Mouse (Mus musculus) embryonic fibroblast, embryonic 13.5 days (primary cell): ENCODE measurements around the gene Anxa2. TPM values are rescaled to one million over a fixed set of nuclear protein-coding genes. Genes with fewer than 3 reads are reported as not detected.

Experiments used
- H3K27ac ChIP-seq: 2 replicates; pipeline ENCODE4 v1.5.1; 2012; ENCODE audit warnings: low read length, control low read depth, inconsistent platforms; ENCODE audit not compliant: insufficient read depth
- H3K4me1 ChIP-seq: 2 replicates; pipeline ENCODE4 v1.6.1; 2011; ENCODE audit warnings: low read length; ENCODE audit not compliant: control insufficient read depth, insufficient read depth
- H3K4me3 ChIP-seq: 2 replicates; pipeline ENCODE4 v1.5.1; 2011; ENCODE audit warnings: mild to moderate bottlenecking, control low read depth, low read length; ENCODE audit not compliant: insufficient read depth
- CTCF ChIP-seq: IDR thresholded peaks from 2 replicates; pipeline ENCODE4 v1.5.1; 2011; ENCODE audit warnings: mild to moderate bottlenecking, control low read depth, low read length, moderate library complexity, borderline replicate concordance; ENCODE audit not compliant: insufficient read depth
- POLR2A ChIP-seq: IDR thresholded peaks from 2 replicates; pipeline ENCODE4 v1.6.1; 2011; ENCODE audit warnings: low read depth, mild to moderate bottlenecking, control low read depth, low read length, moderate library complexity
- polyA plus RNA-seq: library from polyadenylated mRNA; stranded (reverse); fragments of >200 nt; gene quantifications from 2 replicates; pipeline ENCODE4 v1.2.4, GENCODE M21; 2011; ENCODE audit warnings: low read depth; ENCODE audit not compliant: missing spikeins, insufficient read length

Gene Anxa2
- polyA plus RNA-seq, 1 experiment, result 1,213 TPM

DNA sequence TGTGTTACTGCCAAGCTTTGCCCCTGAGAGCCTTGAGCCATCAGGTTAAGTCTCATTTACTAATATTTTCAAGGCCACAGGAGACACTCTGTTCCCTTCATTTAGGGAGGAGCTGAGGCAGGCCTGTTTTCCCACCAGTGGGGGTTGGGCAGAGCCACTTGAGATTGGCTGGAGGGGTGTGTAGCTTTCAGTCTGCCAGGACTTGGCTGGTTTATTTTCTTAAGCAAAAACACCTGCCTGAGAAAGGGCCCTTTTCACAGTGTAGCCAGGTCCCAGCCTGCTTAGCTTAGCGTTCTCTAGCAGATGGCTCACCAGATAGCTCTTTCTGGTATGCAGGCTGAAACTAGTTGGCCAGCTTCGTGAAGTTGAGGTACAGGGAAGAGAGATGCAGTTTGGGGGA lies 5.6 kb downstream of the Anxa2 start:
- TF ChIP-seq CTCF, result no peak
- peaks cover 29% of the 10 kb centered on the region for H3K4me1 ChIP-seq
- H3K4me3 ChIP-seq, result no peak overlapping the region
- peak overlapping the region; percentile 93 for H3K27ac ChIP-seq

DNA sequence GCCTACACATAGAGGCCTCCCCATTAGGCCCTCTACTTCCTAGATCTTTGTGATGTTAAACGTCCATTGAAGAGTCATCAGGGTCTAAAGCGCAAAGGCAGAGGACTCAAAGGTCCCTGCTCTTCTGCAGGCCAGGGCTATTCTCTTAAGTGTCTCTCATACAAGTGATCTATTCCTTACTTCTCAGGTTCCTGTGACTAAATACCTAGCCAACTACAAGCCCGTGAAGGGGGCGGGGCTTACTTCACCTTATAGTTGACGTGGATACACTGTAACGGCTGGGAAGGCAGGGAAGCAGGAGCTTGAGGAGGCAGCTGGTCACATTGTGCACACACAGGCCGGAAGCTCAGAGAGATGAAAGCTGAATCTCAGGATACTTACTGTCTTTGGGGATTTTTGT lies 6.5 kb downstream of the Anxa2 start:
- Histone ChIP-seq H3K4me1 (peaks cover 29% of the 10 kb centered on the region), H3K27ac (peak overlapping the region; percentile 93; the same call in 1 of the 2 replicates), H3K4me3 (no peak overlapping the region)
- TF ChIP-seq POLR2A (no peak), CTCF (no peak)

DNA sequence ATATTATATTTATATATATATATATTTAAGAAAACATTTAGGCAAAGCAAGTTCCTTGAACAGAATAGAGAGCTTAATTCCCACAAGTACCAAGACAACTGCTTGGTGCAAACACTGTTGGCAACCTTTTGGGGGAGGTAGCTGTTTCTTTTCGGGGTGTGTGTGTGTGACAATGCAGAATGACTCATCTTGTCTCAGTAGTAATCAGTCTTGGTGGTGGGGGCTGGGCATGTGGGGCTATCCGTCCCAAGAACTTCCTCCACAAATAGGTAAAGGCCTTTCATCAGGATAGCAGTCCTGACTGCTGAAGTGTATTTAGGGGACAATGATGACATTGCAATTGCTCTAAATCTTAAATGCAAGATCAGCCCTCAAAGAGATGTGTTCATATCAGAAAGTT lies 9.6 kb downstream of the Anxa2 start:
- Histone ChIP-seq H3K27ac (peak overlapping the region; percentile 66), H3K4me1 (peaks cover 45% of the 10 kb centered on the region), H3K4me3 (no peak overlapping the region)
- no peak for TF ChIP-seq CTCF
- no peak for TF ChIP-seq POLR2A

DNA sequence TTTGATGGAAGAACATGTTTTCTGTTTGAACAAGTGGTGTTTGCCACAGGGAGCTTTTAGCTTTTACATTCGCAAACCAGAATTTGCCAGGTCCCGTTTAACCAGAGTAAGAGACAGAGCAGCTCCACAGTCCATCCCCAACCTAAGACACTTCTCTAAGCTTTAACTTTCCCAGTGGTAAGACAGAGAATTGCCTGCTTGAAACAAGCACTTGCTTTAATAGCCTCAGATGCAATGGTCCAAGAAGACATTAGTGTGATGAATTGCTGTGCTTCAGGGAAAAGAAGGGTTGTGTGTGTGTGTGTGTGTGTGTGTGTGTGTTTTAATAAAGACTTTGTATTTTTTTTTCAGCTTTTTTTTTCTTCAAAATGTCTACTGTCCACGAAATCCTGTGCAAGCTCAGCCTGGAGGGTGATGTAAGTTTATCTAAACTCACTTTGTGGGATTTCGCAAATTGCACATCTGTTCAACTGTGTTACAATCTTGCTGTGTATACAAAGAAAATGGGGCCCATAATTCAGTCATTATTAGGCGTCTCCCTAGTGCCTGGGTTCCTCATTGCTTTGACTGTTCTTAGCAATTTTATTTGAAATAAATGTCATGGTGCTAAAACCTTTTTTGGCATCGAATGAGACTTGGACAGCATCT lies 10.8 kb downstream of the Anxa2 start:
- peaks cover 45% of the 10 kb centered on the region for H3K4me1 ChIP-seq
- no peak for TF ChIP-seq POLR2A
- no peak for TF ChIP-seq CTCF
- H3K4me3 ChIP-seq, result no peak overlapping the region
- peak overlapping the region; percentile 66 for H3K27ac ChIP-seq

DNA sequence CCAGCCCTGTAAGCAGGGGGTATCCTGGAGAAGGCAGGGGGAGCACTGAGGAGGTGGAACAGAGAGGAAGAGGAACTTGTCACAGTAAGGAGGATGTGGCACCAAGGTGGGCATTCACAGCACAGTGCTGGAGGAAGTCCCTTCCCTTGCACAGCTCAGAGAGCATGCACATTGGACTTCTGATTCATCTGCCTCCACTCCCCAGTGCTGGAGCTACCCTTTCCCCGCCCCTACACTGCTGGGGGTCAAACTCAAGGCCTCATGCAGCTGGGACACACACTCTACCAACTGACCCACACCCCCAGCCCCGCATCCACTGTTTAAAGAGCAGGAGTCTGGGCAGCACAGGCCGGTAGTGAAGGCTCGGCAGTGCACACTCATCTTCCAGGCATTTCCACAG lies 12.7 kb downstream of the Anxa2 start:
- H3K27ac ChIP-seq, result peak overlapping the region; percentile 66
- H3K4me3 ChIP-seq, result no peak overlapping the region
- TF ChIP-seq POLR2A, result no peak; the same call in 1 of the 2 replicates
- no peak for TF ChIP-seq CTCF
- peaks cover 47% of the 10 kb centered on the region for H3K4me1 ChIP-seq

DNA sequence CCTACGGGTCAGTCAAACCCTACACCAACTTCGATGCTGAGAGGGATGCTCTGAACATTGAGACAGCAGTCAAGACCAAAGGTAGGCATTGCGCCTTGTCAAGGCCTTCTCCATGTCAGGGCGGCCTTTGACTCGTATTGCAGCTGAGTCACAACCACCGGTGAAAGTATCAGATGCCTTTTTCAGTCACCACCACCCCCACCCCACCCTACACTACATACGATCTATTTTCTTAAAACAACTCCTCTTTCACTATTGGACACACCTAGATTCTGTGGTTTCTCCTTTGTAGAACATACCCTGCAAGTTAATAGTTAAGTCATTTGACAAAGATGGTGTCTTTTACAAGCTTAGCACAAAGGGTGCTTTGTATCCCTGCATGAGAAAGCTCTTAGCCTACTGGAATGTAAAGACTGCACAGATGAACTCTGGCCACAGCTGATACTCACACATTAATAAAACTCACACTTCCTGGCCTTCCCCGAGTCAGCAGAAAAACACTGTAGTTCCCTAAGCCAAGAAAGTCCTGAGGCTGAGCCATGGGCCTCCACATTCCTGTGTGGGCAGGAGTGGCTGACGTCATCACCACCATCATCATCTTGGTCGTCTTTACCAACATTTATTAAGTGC lies 14.0 kb downstream of the Anxa2 start:
- TF ChIP-seq POLR2A (no peak), CTCF (no peak)
- Histone ChIP-seq H3K4me1 (peaks cover 50% of the 10 kb centered on the region), H3K27ac (peak overlapping the region; percentile 66), H3K4me3 (no peak overlapping the region)

DNA sequence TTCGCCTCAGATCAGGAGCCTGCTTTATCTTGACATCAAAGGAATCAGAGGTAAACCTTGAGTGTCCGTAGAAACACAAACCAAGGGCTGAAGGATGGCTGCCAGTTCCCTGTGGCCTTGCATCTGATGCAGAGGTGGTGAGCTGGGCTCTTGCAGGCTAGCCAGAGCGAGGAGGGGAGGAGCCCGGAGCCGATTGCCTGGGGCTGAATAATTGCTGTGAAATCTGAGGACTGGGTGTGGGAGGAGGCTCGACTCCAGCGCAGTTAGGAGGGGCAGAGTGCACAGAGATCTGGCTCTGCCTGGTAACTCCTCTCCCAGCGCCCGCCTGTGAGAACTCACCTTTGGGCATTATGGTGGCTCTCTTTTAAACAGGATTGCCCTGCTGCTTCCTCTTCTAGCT lies 15.6 kb downstream of the Anxa2 start:
- H3K27ac ChIP-seq, result peak overlapping the region; percentile 63
- H3K4me1 ChIP-seq, result peaks cover 57% of the 10 kb centered on the region
- H3K4me3 ChIP-seq, result no peak overlapping the region
- TF ChIP-seq POLR2A (no peak), CTCF (no peak)

DNA sequence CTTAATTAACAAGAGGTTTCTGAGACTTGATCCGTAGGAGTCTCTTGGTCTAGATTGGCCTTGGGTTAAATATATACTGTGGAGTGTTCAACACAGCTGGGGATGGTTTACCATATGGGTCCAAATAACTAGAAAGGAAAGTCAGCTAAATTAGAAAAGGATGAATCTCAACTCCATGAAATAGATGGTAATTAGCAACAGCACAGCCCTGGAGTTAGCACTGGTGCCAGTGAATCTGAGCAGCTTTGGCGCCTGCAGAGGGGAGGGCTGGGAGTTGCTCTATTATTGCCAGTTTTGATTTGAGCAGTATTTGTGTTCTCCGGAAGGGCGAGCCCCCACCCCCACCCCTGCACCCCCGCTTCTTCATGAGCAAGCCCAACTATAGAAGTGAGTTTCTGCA lies 16.9 kb downstream of the Anxa2 start:
- TF ChIP-seq CTCF, result no peak
- peaks cover 59% of the 10 kb centered on the region for H3K4me1 ChIP-seq
- no peak overlapping the region for H3K4me3 ChIP-seq
- H3K27ac ChIP-seq, result peak overlapping the region; percentile 65

DNA sequence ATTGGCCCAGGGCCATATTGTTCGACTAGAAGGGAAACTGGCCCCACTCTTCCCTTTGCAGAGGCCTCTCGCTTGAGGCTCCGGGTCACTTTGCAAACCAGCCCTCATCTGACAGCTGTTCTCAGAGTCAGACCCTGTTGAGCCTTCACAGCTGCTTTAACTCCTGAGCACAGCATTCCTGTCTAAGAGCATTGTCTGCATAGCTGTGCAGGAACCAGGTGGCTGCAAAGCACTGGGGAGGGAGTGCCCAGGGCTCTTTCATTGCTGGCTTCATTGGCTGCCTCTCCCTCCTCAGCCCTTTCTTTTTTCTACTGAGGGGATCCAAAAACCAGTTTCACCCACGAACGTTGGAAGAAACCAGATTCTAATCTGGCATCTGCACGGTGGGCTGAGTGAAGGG lies 17.5 kb downstream of the Anxa2 start:
- TF ChIP-seq CTCF (no peak), POLR2A (no peak)
- Histone ChIP-seq H3K4me3 (no peak overlapping the region), H3K4me1 (peaks cover 55% of the 10 kb centered on the region)

DNA sequence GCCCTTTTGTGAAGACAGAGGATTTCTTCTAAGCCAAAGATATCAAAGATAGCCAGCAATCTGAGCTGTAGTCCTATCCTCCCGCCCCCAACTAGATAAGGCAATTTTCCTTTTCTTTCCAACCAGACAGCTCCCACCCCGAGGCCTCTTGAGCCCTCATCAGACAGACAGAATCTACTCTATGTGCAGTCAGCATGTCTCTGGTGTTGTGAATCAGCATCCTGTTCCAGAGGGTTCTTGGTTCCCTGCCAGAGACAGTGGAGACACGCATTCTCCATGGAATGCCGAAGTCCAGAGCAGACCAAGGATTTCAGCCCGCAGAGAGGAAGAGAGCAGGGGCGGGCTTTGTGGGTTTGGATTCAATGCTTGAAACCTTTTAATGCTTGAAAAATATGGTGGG lies 19.3 kb downstream of the Anxa2 start:
- Histone ChIP-seq H3K27ac (peak overlapping the region; percentile 88), H3K4me3 (no peak overlapping the region), H3K4me1 (peaks cover 56% of the 10 kb centered on the region)
- TF ChIP-seq CTCF (no peak), POLR2A (no peak)

More for the DNA sequence above, 17.5 kb downstream of the Anxa2 start:
- peak overlapping the region; percentile 65 for H3K27ac ChIP-seq
